8 mouse cellular contexts compared by ENCODE assay signal in genomic region chr1:93479476-93480083, GRCm38 (mm10). TPM values are rescaled to one million over a fixed set of nuclear protein-coding genes. Genes with fewer than 3 reads are reported as not detected.
DNase-seq lines count a peak whose midpoint lies in the region; ATAC-seq and TF ChIP-seq lines count a peak whose summit lies in the region.

No protein-coding gene starts in this region.

- peak overlapping the region; percentile 77 for H3K4me2 ChIP-seq in heart, embryonic 13.5 days
- peak overlapping the region; percentile 72 for H3K4me2 ChIP-seq in stomach, postnatal 0 days (replicated peaks; ENCODE audit: low read depth)

- peaks cover under 1% of the 10 kb centered on the region; the same call in 1 of the 2 replicates for H3K36me3 ChIP-seq in heart, embryonic 10.5 days
- peaks cover 7% of the 10 kb centered on the region; the same call in 1 of the 2 replicates for H3K36me3 ChIP-seq in E14TG2a.4 (ENCODE audit: insufficient read depth, low read length)
- H3K36me3 ChIP-seq in heart, embryonic 13.5 days, result peaks cover 4% of the 10 kb centered on the region
- no peaks in the 10 kb centered on the region for H3K36me3 ChIP-seq in stomach, postnatal 0 days (ENCODE audit: control insufficient read depth, insufficient read depth, low read length)

- no peak for TF ChIP-seq CTCF in E14TG2a.4 (conservative IDR thresholded peaks at IDR 0.05; ENCODE audit: low read length)
- TF ChIP-seq CTCF in stomach, postnatal 0 days (IDR thresholded peaks at IDR 0.05; ENCODE audit: low read depth), result no peak

- H3K27ac ChIP-seq in heart, embryonic 10.5 days, result peak overlapping the region; percentile 97
- peak overlapping the region; percentile 97 for H3K27ac ChIP-seq in heart, embryonic 13.5 days (replicated peaks)
- H3K27ac ChIP-seq in stomach, postnatal 0 days (replicated peaks), result peak overlapping the region; percentile 97

- WGBS in heart, embryonic 10.5 days, result 5% methylated on average over 23 of the region's 23 CpGs
- 4% methylated on average over 23 of the region's 23 CpGs for WGBS in heart, embryonic 13.5 days
- 2% methylated on average over 23 of the region's 23 CpGs for WGBS in stomach, postnatal 0 days

- TF ChIP-seq EP300 in stomach, postnatal 0 days (optimal IDR thresholded peaks at IDR 0.05), result no peak

- peak overlapping the region; percentile 91 for H3K9ac ChIP-seq in heart, embryonic 13.5 days
- H3K9ac ChIP-seq in stomach, postnatal 0 days (ENCODE audit: low read length), result peak overlapping the region; percentile 89

- no peaks in the 10 kb centered on the region for H3K27me3 ChIP-seq in heart, embryonic 10.5 days (ENCODE audit: insufficient read depth, poor library complexity, severe bottlenecking)
- no peaks in the 10 kb centered on the region for H3K27me3 ChIP-seq in E14TG2a.4 (ENCODE audit: insufficient read depth, low read length)
- H3K27me3 ChIP-seq in heart, embryonic 13.5 days (replicated peaks), result no peaks in the 10 kb centered on the region
- H3K27me3 ChIP-seq in stomach, postnatal 0 days (ENCODE audit: control insufficient read depth, insufficient read depth, low read length), result no peaks in the 10 kb centered on the region

- peak overlapping the region; percentile 94 for H3K4me3 ChIP-seq in heart, embryonic 10.5 days
- H3K4me3 ChIP-seq in E14TG2a.4 (replicated peaks; ENCODE audit: low read length), result peak overlapping the region; percentile 96
- peak overlapping the region; percentile 81 for H3K4me3 ChIP-seq in heart, embryonic 13.5 days
- peak overlapping the region; percentile 80 for H3K4me3 ChIP-seq in stomach, postnatal 0 days (ENCODE audit: low read depth, low read length)

- H3K4me1 ChIP-seq in heart, embryonic 10.5 days, result peaks cover 19% of the 10 kb centered on the region
- peaks cover 47% of the 10 kb centered on the region for H3K4me1 ChIP-seq in E14TG2a.4 (replicated peaks; ENCODE audit: low read depth, low read length)
- peaks cover 45% of the 10 kb centered on the region for H3K4me1 ChIP-seq in heart, embryonic 13.5 days
- no peaks in the 10 kb centered on the region; the same call in 1 of the 2 replicates for H3K4me1 ChIP-seq in stomach, postnatal 0 days (replicated peaks; ENCODE audit: control insufficient read depth, insufficient read depth)

- ATAC-seq in heart, embryonic 13.5 days (ENCODE audit: extremely low read depth, insufficient number of reproducible peaks, low FRiP score, low TSS enrichment), result no peak
- peak; percentile 16 for ATAC-seq in megakaryocyte-erythroid progenitor cell, adult 5-6 weeks (replicated peaks; ENCODE audit: low FRiP score, low TSS enrichment, poor library complexity, severe bottlenecking)
- ATAC-seq in stomach, postnatal 0 days (ENCODE audit: low FRiP score, low TSS enrichment), result no peak

- no peaks in the 10 kb centered on the region for H3K9me3 ChIP-seq in heart, embryonic 10.5 days
- H3K9me3 ChIP-seq in E14TG2a.4 (ENCODE audit: low read length), result no peaks in the 10 kb centered on the region
- H3K9me3 ChIP-seq in heart, embryonic 13.5 days, result no peaks in the 10 kb centered on the region
- no peaks in the 10 kb centered on the region for H3K9me3 ChIP-seq in stomach, postnatal 0 days (ENCODE audit: control insufficient read depth, low read length)

- DNase-seq in heart, embryonic 10.5 days (ENCODE audit: low spot score), result peak; percentile 82
- DNase-seq in heart, adult 11 months, result no peak
- peak; percentile 47 for DNase-seq in c-Kit-negative CD71-positive TER-119-positive erythroid progenitor cells, embryonic 14.5 days (ENCODE audit: low read depth, low spot score)
- DNase-seq in kidney, postnatal 4 days, result peak; percentile 32 to 56
- DNase-seq in stomach, postnatal 0 days (ENCODE audit: low spot score), result peak; percentile 49

RNA-seq across cellular contexts. Expression of gene Hdlbp, which starts 1.0 kb away (rescaled TPM):
- 141 and 168 TPM in 2 replicates for polyA plus RNA-seq in heart, embryonic 10.5 days (2016; fragmentation: Nextera tagmentation; extraction: Ambion mirVana)
- polyA plus RNA-seq in heart, embryonic 13.5 days (2015; fragmentation: Nextera tagmentation; extraction: Ambion mirVana), result 143 and 152 TPM in 2 replicates
- total RNA-seq in megakaryocyte-erythroid progenitor cell, adult 5-6 weeks (2014; fragmentation: Nextera tagmentation), result 121 and 153 TPM in 2 replicates
- 76.8 and 113 TPM in 2 replicates for total RNA-seq in megakaryocyte-erythroid progenitor cell, adult 5-6 weeks (2017)
- 106 and 155 TPM in 2 replicates for polyA plus RNA-seq in stomach, postnatal 0 days (2015; fragmentation: Nextera tagmentation; extraction: Ambion mirVana)

RNA-seq across cellular contexts. Expression of gene Farp2, which starts 32.3 kb away (rescaled TPM):
- 4.1 and 4.6 TPM in 2 replicates for polyA plus RNA-seq in heart, embryonic 10.5 days (2016; fragmentation: Nextera tagmentation; extraction: Ambion mirVana)
- 3.3 and 3.7 TPM in 2 replicates for polyA plus RNA-seq in heart, embryonic 13.5 days (2015; fragmentation: Nextera tagmentation; extraction: Ambion mirVana)
- total RNA-seq in megakaryocyte-erythroid progenitor cell, adult 5-6 weeks (2014; fragmentation: Nextera tagmentation), result 3.0 and 8.4 TPM in 2 replicates
- 2.0 and 2.2 TPM in 2 replicates for total RNA-seq in megakaryocyte-erythroid progenitor cell, adult 5-6 weeks (2017)
- polyA plus RNA-seq in stomach, postnatal 0 days (2015; fragmentation: Nextera tagmentation; extraction: Ambion mirVana), result 2.9 and 3.0 TPM in 2 replicates
